Mouse (Mus musculus) gastrocnemius, postnatal 25 days (tissue): Measurements from ENCODE around the gene Tmem238. TPM values are rescaled to one million over a fixed set of nuclear protein-coding genes. Genes with fewer than 3 reads are reported as not detected.
A peak's percentile ranks its signal among the peaks of the same experiment; 100 is the strongest.

Experiments used
- DNase-seq: peaks from one replicate; pipeline ENCODE4 v3.0.0; 2022
- total RNA-seq, 2 experiments: library from RNA; stranded (reverse); gene quantifications; 1 replicate in 1 of 2; 2 replicates in 1 of 2; pipeline ENCODE4 v1.2.3; 2021

Gene Tmem238
- total RNA-seq, 2 experiments from 2014 or later, result 6.3 to 6.4 TPM

- no peak for DNase-seq
Measured at GRCm38 (mm10) chr7:4746326-4746980, 43.0 kb downstream of the Tmem238 start.

GRCm38 (mm10) chr7:4744886-4745285 is 44.6 kb downstream of the Tmem238 start:
- no peak for DNase-seq

- no peak for DNase-seq
Measured at GRCm38 (mm10) chr7:4743354-4743753, 46.1 kb downstream of the Tmem238 start.

GRCm38 (mm10) chr7:4742482-4742819 is 47.0 kb downstream of the Tmem238 start:
- DNase-seq, result no peak

- DNase-seq, result no peak
Measured at GRCm38 (mm10) chr7:4741672-4742481, 47.6 kb downstream of the Tmem238 start.

- DNase-seq, result peak; percentile 73
Measured at GRCm38 (mm10) chr7:4741151-4741550, 48.3 kb downstream of the Tmem238 start.

GRCm38 (mm10) chr7:4740309-4740727 is 49.1 kb downstream of the Tmem238 start:
- DNase-seq, result no peak

GRCm38 (mm10) chr7:4739544-4740275 is 49.7 kb downstream of the Tmem238 start, which contains the start of gene Kmt5c:
Gene Kmt5c, plus strand, starts transcription at chr7:4740115.
- DNase-seq, result peak; percentile 99

GRCm38 (mm10) chr7:4739041-4739543 is 50.4 kb downstream of the Tmem238 start:
- DNase-seq, result no peak

Other genes starting within 250 kb of the Tmem238 start
- gene Syt5, start 242.1 kb downstream of the Tmem238 start, total RNA-seq, result under 1 TPM in 1 of 2 experiments, not detected in 1; 0.16 TPM
- not detected for gene Ptprh, start 185.6 kb downstream of the Tmem238 start, total RNA-seq
- gene Tmem86b, start 158.2 kb downstream of the Tmem238 start, total RNA-seq, result 1 to 10 TPM; 2.4 to 3.0 TPM
- gene Ppp6r1, start 130.6 kb downstream of the Tmem238 start, total RNA-seq, result 10 to 100 TPM; 41.8 to 46.2 TPM
- gene Hspbp1, start 104.6 kb downstream of the Tmem238 start, total RNA-seq, result 10 to 100 TPM; 21.8 to 23.1 TPM
- gene Brsk1, start 99.1 kb downstream of the Tmem238 start, total RNA-seq, result 1 to 10 TPM; 1.4 to 1.7 TPM
- under 1 TPM in 1 of 2 experiments, not detected in 1; 0.23 TPM for gene Tmem150b, start 64.4 kb downstream of the Tmem238 start, total RNA-seq
- 10 to 100 TPM; 10.7 to 12.3 TPM for gene Kmt5c, start 49.5 kb downstream of the Tmem238 start, total RNA-seq
- 1 to 10 TPM; 1.4 to 2.2 TPM for gene Cox6b2, start 36.6 kb downstream of the Tmem238 start, total RNA-seq
- not detected for gene Fam71e2, start 18.4 kb downstream of the Tmem238 start, total RNA-seq
- gene Il11, start 6.8 kb downstream of the Tmem238 start, total RNA-seq, result not detected
- not detected for gene Tmem190, start 6.7 kb downstream of the Tmem238 start, total RNA-seq
- gene Rpl28, start 3.2 kb upstream of the Tmem238 start, total RNA-seq, result 100 to 1,000 TPM; 442 to 471 TPM
- gene Ube2s, start 22.9 kb upstream of the Tmem238 start, total RNA-seq, result 10 to 100 TPM; 65.5 to 67.9 TPM
- gene Shisa7, start 55.0 kb upstream of the Tmem238 start, total RNA-seq, result not detected
- 1 to 10 TPM; 4.3 to 4.5 TPM for gene Isoc2b, start 80.6 kb upstream of the Tmem238 start, total RNA-seq
- 10 to 100 TPM; 21.4 to 24.3 TPM for gene Isoc2a, start 87.5 kb upstream of the Tmem238 start, total RNA-seq
- gene Gm36210, start 116.9 kb upstream of the Tmem238 start, total RNA-seq, result under 1 TPM; 0.21 to 0.36 TPM
- gene Zfp628, start 125.6 kb upstream of the Tmem238 start, total RNA-seq, result 1 to 10 TPM; 6.8 to 8.3 TPM
- 1 to 10 TPM; 3.7 to 5.2 TPM for gene Nat14, start 132.4 kb upstream of the Tmem238 start, total RNA-seq
- gene Ssc5d, start 136.1 kb upstream of the Tmem238 start, total RNA-seq, result 10 to 100 TPM; 10.1 to 11.6 TPM
- gene Sbk2, start 174.8 kb upstream of the Tmem238 start, total RNA-seq, result 10 to 100 TPM; 29.0 to 60.0 TPM
- 1 to 10 TPM in 1 of 2 experiments, under 1 TPM in 1; 0.49 to 3.1 TPM for gene Sbk3, start 181.5 kb upstream of the Tmem238 start, total RNA-seq
- gene Zfp579, start 206.5 kb upstream of the Tmem238 start, total RNA-seq, result 10 to 100 TPM; 10.2 to 14.9 TPM
- 1 to 10 TPM; 7.1 to 8.7 TPM for gene Zfp524, start 224.8 kb upstream of the Tmem238 start, total RNA-seq
- gene Fiz1, start 225.0 kb upstream of the Tmem238 start, total RNA-seq, result 10 to 100 TPM; 17.7 to 18.2 TPM
- not detected for gene Gm44973, start 225.8 kb upstream of the Tmem238 start, total RNA-seq
- 10 to 100 TPM; 10.8 to 12.1 TPM for gene Zfp865, start 230.7 kb upstream of the Tmem238 start, total RNA-seq
- gene Ccdc106, start 230.9 kb upstream of the Tmem238 start, total RNA-seq, result not detected
- gene 4632433K11Rik, start 244.5 kb upstream of the Tmem238 start, total RNA-seq, result not detected
- 1 to 10 TPM; 2.6 to 3.4 TPM for gene Zfp784, start 248.8 kb upstream of the Tmem238 start, total RNA-seq